Mouse (Mus musculus) erythroblast, embryonic 14.5 days (primary cell): ENCODE results near the gene Daglb.

ENCODE experiments used
- GATA1 ChIP-seq: IDR thresholded peaks from 2 replicates; pipeline ENCODE4 v1.6.1; 2012; ENCODE audit warnings: low read length, inconsistent platforms, mixed read lengths
- TAL1 ChIP-seq: IDR thresholded peaks from 3 replicates; pipeline ENCODE4 v1.6.1; 2012; ENCODE audit warnings: low read length, inconsistent platforms, mixed read lengths

DNA sequence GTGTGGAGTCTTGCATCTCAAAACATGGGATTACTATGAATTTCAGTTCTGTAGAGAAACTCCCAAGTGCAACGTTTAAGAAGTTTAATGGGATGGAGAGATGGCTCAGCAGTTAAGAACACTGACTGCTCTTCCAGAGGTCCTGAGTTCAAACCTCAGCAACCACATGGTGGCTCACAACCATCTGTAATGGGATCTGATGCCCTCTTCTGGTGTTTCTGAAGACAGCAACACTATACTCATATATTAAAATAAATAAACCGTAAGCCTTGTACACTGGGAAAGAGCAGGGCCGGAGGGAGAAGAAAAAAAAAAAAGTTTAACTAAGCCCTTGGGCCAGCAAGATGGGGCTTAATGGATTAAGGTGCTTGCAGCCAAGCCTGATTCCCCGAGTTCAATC lies 41.4 kb upstream of the Daglb start:
- TF ChIP-seq TAL1 (no peak), GATA1 (no peak)
